ENCODE assay signal across 20 mouse cellular contexts in the genomic region with DNA sequence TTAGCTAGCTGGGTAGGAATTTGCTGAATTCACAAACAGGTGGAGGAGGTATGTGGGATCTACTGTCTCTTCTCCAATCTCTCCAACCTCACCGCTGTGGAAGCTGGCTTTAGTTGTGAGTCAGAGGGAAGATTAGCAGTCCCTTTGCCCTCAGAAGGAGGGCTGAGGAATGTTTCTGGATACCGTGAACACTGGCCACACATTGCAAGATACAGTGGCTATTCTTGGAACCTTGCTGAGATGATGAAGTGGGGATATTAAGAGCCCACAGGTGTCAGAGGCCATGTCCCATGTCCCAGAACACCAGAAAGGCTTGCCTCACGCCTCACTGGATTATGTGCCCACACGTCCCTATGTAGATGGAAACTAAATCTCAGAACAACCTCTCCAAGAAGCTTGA. TPM values are rescaled to one million over a fixed set of nuclear protein-coding genes. Genes with fewer than 3 reads are reported as not detected.
"Had no signal": no experiment of that assay in that cellular context is flagged by ENCODE, and none has a peak within 500 bp of the region (broad histone marks: within the 10 kb centered on the region; RNA-seq: fewer than 3 reads in every experiment).

No protein-coding gene starts in this region.

- H3K4me1 ChIP-seq: limb, embryonic 10.5 days; liver, embryonic 15.5 days; neural tube, embryonic 13.5 days had no signal

- H3K4me3 ChIP-seq: left cerebral cortex, adult 2 months; limb, embryonic 10.5 days; liver, embryonic 15.5 days; neural tube, embryonic 13.5 days had no signal

- H3K9ac ChIP-seq: liver, embryonic 15.5 days; neural tube, embryonic 13.5 days had no signal

- H3K36me3 ChIP-seq: limb, embryonic 10.5 days; liver, embryonic 15.5 days; neural tube, embryonic 13.5 days had no signal

- DNase-seq: kidney, postnatal 25 days; lung, adult 2 months; lung, postnatal 36 days; midbrain, embryonic 14.5 days; retina, postnatal 1 day; right cerebral cortex, postnatal 4 days; spleen, adult 18-20 months; thymus, adult 2 months; thymus, postnatal 25 days had no signal

- H3K27ac ChIP-seq: left cerebral cortex, adult 2 months; limb, embryonic 10.5 days; liver, embryonic 15.5 days; neural tube, embryonic 13.5 days had no signal

- H3K9me3 ChIP-seq: limb, embryonic 10.5 days; liver, embryonic 15.5 days; neural tube, embryonic 13.5 days had no signal

- H3K4me2 ChIP-seq: liver, embryonic 11.5 days; liver, embryonic 15.5 days; neural tube, embryonic 13.5 days had no signal

- ATAC-seq: lung, postnatal 0 days had no signal

- H3K27me3 ChIP-seq: liver, embryonic 15.5 days; neural tube, embryonic 13.5 days had no signal

RNA-seq across cellular contexts. Expression of gene Casq2, which starts 17.0 kb away (rescaled TPM):
- total RNA-seq: megakaryocyte progenitor cell, adult 5-6 weeks; monocyte, adult 5-6 weeks had no signal

RNA-seq across cellular contexts. Expression of gene Nhlh2, which starts 59.4 kb away (rescaled TPM):
- total RNA-seq: megakaryocyte progenitor cell, adult 5-6 weeks; monocyte, adult 5-6 weeks had no signal
- polyA plus RNA-seq: liver, embryonic 15.5 days; lung, adult 2 months; lung, postnatal 0 days; stomach, embryonic 14.5 days; testis, adult 2 months; urinary bladder, adult 2 months had no signal
